Mouse (Mus musculus): Measurements from ENCODE around the gene Rpl18a.
"Not testable (repeated sequence)": the region's sequence is repeated elsewhere in the genome, so short reads cannot be mapped to it uniquely, and the experiment has no call there.

Rpl18a gene

DNA sequence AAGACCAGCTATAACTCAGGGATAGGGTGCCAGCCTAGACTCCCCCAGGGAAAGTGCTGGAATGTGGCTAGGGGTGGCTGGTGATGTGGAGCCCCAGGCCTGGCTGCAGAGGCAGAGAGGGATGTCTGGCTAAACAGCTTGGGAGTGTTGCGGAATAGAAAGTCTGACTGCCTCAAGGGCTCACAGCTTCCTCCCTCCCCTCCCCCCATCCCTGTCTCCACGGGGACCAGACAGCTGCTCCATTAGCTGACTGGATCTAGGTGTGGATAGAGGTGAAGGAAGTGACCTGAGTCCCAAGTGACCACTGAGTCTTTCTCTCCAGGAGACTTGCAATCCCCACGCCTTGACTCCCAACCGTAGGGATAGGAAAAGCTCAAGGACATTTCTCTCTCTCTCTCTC, 5.9 kb upstream of the Rpl18a start:
- peak; percentile 34 for DNase-seq (ENCODE audit: low read depth, low spot score)

DNA sequence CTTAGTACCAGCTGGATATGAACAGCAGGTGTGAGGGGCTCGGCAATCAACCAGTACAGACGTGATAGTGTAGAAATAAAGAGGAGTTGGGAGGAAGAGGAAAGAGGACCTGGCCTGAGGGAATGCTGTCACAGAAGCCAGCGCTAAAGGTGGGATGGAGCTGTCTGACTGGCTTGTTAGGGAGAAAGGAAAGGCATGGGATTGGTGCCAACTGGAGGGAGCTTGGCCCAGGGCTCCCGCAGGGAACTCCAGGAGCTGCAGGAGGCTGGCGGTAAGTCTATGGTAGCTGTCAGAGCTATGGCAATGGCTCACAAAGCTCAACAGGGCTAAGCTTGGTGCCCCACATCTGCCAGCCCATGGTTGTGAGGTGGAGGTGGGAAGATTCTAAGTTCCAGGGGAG, 5.0 kb upstream of the Rpl18a start:
- DNase-seq (ENCODE audit: low read depth, low spot score), result peak; percentile 34

DNA sequence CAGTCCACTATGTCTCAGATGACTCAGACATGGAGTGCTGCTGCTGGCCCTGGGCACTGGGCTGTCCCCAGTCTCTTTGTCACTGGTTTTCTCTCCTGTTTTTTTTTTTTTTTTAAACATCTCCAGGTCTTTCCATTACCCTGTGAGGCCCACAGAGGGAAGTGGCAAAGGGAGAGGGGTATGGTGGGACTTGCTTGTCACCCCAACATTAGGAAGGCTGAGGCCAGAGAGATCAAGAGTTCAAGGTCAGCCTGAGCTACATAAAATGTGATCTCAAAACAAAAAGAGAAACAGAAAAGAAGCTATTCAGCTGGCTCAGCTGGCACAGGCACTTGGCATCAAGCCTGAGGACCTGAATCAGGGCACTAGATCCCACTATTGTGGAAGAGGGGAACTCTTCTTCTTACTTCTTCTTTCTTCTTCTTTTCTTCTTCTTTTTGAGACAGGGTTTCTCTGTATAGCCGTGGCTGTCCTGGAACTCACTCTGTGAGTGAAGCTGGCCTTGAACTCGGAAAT, 3.7 kb upstream of the Rpl18a start:
- DNase-seq (ENCODE audit: low read depth, low spot score), result no peak

DNA sequence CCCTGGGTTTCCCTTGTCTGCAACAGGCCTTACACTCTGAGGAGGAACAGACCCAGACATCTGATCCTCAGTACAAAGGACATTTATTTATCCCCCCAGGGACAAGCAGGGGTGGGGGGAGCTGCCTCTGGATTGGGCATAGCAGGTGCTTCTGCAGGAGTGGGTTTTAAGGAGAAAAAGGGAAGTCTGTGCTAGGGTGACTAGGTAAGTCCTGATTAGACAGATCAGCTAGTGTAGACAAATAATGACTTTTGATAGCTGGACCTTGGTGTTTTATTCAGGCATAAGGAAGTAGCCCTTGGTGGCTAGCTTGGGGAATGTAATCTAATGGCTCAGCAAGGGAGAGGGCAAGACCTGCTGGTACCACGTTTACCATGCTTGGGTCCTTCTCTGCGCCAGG, 2.0 kb upstream of the Rpl18a start:
- no peak for DNase-seq (ENCODE audit: low read depth, low spot score)

DNA sequence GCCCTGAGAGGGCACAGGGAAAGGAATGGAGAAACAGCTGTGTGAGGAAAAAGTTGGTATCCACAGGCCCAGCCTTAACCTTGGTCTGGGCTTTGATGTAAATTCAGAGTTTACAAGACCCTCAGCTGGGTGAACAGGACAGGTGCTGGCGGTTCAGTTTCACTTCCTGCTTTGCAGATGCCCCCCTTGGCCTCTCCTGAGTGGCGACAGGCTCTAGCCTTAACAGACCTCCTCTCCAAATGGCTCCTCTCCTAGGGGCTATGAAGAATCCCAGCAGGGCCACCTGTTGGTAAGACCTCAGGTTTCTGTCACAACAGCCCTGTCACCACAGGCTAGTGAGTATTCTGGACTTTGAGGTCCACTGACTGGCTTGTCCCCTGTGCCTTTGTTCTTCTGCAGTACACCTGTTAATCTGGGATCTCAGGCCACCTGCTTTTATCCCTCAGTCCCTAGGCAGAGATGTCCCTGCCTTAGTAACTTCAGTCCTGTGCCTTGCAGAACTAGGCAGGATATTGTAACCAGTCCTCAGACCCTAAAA, 1.5 kb upstream of the Rpl18a start:
- no peak for DNase-seq (ENCODE audit: low read depth, low spot score)

DNA sequence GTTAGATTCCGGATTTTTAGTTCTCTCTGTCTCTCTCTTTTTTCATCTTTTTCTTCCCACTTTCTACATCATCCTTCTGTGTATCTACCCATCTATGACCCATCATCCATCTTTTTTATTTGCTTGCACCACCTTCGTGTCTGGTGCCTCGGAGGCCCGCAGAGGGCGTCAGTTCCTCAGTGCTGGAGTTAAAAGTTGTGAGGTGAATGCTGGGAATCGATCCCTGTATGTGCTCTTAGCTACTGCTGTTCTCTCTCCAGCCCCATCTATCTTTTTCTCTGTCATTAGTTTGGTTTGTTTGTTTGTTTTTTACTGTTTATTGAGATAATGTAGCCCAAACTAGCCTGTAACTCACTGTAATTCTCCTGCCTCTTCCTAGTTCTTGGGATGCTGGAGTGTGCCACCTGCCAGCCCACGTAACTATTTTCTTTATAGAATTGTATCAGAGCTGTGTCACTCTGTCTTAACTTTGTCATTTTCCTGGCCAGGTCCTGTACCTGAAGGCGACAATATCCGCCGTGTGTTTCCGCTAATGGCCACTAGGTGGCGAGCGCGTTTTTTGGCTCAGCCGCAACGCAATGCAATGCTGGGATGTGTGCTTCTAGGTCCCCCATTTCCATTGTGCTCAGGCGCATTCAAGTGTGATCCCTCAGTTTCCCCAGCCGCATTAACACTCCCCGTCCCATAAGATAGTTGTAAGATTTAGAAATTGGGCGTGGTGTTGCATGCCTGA, 635 bp upstream of the Rpl18a start:
- DNase-seq (ENCODE audit: low read depth, low spot score), result peak; percentile 88

DNA sequence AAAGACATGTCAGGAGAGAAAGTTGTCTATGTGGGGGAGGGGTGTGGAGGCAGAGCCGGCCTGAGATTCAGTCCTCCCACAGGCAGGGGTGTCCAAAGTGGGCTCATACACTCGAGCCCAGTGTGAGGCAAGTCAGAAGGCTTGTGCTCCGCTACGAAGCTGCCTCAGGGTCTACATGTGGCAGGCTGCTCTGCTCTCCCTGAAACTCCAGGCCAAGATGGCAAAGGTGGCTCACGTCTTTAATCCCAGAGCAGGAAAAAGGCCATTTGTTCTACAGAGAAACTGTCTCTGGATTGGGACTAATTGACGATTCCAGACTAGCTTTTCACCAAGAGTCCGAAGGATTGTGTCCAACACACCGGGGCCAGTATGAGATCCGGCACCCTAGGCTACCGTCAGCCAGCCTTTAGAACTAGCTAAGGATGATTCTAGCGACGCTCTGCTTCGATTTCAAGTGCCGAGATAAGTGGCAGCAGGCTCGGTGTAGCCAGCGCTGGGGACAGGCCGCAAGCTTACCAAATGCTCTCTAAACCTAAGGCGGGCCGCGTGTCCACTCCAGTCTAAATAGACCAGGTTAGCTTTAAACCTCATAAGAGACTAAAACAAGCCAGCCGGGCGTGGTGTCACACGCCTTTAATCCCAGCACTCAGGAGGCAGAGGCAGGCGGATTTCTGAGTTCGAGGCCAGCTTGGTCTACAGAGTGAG, 744 bp downstream of the Rpl18a start:
- DNase-seq (ENCODE audit: low read depth, low spot score), result peak; percentile 60

DNA sequence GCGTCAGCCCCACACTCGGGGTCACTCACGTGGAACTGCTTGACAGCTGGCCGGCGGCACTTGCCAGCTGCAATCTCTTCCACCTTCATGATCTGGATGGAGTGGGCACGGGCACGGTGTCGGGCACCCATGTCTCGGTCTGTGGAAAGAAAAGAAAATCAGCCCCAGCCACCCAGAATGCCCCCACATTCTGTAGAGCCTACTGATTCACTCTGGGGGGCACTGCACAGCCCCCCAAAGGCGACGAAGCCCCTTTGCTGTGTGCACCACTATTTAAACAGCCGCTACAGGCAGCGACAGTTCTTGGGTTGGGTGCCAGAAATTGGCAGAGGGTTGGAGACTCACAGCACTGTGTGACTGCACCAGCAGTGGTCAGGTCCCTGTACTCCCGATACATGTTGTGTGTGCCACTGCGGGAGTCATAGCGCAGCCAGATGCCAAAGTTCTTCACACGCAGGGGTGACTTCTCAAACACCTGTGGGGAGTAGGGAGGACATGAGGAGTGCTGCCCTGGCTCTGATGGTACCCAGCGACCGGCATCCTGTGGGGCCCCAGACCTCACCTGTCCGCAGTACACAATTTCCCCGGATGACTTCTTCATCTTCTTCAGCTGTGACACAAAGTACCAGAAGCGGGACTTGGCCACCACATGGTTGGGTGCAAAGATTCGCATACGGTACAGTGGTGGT, 1.5 kb downstream of the Rpl18a start:
- not testable (repeated sequence) for DNase-seq (ENCODE audit: low read depth, low spot score)

DNA sequence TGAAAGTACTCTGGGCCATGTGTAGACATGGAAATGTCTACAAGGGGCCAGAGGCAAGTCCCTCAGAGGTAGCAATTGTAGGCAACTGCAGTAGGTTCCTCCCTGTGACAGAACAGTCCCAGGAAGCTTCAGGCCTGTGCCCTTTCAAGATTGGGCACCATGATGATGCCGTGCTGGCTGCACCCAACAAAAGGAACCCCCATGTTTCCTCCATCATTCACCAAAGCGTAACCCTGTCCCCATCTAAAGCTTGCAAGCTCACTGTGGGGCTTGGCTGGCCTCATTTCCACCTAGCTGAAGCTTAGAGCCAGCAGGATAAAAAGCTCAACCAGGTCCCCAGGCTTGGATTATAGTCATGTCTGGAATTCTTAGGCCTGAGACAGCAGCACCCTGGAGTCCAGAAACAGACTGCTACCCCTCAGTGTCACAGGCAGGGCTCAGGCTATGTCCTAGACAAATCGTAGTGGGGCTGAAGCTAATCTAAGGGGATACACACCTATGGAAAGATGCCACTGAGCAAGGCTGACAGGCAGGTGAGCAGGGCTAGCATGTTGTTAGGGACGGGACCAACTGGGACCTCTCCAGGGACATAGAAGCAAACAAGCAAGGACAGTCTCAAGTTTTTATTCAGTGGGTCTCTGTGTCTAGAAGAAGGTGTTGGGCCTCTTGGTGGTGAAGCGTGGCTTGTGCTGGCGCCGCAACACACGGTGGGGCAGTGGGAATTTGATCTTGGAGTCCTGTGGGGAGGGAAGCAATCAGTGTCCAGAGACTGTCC, 2.3 kb downstream of the Rpl18a start:
- DNase-seq (ENCODE audit: low read depth, low spot score), result peak; percentile 47

DNA sequence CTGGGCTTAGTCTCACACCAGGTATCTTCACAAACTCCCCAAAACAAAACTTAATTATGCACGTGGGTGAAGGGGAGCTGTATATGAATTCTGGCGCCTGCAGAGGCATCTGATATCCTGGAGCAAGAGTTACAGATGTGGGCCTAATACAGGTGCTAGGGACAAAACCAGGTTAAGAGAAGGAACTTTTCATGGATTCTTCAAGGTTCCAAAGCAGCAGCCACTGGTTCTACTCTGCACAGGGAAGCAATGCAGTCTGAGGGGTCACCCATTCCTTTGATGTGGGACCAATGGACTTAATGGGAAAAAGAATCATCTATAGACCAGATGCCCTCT, 2.9 kb downstream of the Rpl18a start:
- no peak for DNase-seq (ENCODE audit: low read depth, low spot score)

DNA sequence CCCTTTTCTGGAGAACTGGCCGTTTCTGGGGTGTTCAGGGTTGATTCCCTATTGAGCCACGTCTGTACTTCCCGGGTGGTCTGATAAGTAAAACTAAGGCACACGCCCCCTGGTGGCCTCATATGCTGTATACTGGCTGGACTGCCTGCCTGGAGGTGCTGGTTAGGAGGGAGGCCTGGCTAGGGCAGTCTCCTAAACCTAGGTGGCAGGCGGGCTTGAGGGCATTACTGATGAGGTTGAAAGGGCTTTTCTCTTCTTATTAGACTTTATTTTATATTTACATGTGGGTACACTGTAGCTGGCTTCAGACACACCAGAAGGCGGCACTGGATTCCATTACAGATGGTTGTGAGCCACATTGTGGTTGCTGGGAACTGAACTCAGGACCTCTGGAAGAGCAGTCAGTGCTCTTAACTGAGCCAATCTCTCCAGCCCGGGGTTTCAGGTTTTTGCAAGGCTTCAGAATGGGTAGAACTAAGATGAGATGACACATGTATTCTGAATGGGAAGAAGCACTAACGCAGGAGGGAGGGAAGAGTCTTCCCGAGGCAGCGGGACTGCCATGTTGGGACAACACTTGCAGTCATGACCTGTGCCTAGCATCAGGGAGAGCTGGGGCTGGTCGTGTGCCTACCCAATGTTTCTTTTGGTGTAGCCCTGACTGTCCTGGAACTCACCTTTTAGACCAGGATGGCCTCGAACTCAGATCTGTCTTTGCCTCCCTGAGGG, 3.4 kb downstream of the Rpl18a start:
- peak; percentile 95 for DNase-seq (ENCODE audit: low read depth, low spot score)

DNA sequence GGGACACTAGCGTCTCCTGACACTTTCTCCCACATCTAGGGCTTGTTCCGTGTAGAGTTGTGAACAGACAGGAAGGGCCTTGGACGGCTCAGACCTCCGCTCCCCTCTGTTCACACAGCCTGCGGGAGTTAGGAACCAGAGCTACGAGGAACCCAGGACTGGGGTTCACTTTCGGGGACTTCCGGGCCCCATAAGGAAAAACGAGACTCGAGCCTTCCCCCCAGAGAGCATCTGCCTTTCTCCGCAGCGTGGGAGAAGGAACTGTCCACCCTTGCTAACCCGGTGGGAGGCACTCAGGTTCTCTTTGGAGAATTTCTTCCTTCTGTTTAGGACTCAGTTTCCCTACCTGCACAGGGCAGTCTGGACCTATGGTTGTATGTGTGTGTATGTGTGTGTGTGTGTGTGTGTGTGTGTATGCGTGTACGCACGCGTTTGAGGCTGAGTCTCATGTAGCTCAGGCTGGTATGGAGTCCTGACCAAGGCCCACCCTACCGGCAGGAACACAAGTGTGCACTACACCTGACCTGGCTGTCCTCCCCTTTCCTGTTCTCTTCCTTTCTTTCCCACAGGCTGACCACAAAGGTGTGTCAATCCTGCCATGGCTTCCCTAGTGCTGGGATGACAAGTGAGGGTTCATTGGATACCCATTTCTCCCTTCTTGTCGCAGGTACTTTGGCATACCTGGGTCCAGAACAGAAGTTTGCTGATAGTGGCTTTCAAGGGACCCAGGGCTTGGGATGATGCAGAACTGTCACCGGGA, 4.1 kb downstream of the Rpl18a start:
- no peak for DNase-seq (ENCODE audit: low read depth, low spot score)

DNA sequence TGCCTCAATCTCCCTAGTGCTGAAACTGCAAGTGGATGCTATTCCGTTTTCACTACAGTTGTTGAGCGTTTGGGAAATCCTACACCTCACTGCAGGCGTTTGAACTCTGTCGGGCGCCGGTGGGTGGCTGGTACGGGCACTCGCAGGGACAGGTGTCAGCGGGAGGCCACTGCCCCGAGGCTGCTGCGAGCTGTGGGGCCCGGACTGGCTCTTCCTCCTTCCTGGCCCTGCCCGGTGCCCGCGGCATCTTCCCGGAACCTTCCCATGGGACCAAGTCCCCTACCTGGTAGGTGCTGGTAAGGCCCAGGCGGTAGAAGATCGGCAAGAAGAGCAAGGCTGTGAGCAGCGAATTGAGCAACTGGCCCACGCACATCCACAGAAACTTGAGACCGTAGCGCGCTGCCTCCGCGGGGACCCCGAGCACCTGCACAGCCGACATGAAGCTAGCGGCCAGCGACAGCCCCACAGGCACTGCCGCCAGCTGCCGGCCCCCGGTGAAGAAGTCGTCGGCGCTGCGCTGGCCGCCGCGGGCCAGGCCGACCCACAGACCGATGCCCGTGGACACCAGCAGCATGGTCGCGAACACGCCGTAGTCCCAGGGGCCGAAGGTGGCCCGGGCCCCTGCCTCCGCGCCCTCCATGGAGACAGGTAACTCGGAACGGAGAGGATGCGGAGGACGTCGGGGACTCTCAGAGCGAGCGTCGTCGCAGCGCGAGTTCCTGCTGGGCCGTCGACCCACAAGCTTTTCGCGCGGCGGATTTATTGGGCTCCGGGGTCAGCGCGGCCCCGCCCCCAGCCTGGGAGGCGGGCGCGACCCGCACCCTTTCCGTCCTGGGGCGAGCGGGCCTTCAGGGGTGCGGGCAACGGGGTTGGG, 5.0 kb downstream of the Rpl18a start, which contains the start of gene Slc5a5:
Gene Slc5a5, minus strand, starts transcription at position 736 of the 874 bp plus-strand sequence.
- DNase-seq (ENCODE audit: low read depth, low spot score), result peak; percentile 44

DNA sequence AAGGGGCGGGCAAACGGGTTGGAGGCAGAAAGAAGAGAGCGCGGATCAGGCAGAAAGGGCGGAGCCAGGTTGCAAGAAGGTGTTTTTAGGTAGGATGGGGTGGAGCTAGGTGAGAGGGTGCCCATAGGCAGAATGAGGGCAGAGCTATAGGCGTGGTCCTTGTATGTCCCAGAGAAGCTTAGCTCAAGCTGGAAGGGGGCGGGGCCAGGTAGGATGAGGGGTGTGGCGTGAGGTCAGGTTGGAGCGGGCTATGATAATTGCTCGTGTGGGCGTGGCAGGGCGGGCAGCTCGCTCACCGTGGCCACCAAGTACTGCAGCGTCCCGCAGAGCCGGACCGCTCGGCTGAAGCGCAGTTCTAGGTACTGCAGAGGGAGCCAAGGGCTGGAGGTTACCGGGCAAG, 5.9 kb downstream of the Rpl18a start:
- DNase-seq (ENCODE audit: low read depth, low spot score), result peak; percentile 91

DNA sequence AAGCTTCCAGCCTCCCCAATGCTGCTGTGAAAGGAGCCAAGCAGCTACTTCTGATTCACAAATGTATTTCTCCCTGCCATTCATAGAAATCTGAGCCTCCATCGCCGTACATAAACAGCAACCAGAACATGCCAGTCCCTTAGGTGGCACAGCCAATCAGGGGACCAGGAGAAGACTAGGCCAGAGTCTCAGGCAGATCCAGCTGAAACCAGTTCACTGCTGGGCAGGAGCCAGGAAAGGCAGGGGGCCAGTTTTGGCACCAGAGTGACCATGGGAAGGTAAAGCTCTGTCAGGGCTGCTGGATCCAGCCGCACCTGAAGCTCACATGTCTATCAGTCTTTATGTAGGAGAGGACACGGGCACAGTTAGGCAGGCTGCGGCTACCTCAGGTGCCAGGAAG, 6.6 kb downstream of the Rpl18a start:
- no peak for DNase-seq (ENCODE audit: low read depth, low spot score)

DNA sequence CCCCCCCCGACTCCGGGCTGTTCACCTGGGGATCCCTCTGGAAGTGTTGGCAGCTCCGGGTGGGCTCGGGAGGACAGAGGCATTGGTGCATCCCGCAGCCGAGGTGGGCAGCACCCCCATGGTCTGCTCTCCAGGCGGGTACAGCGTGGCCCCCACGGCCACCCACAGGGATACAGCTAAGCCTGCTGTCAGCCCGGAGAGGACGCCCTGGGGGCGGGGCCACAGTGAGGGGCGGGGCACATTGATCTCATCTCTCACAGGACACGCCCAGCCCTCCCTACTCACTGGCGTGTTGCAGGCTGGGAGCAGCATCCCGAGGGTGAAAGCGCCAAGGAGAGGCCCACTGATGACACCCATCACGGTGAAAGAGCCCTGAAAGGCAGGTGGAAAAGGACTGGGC, 9.5 kb downstream of the Rpl18a start:
- peak; percentile 91 for DNase-seq (ENCODE audit: low read depth, low spot score)

DNA sequence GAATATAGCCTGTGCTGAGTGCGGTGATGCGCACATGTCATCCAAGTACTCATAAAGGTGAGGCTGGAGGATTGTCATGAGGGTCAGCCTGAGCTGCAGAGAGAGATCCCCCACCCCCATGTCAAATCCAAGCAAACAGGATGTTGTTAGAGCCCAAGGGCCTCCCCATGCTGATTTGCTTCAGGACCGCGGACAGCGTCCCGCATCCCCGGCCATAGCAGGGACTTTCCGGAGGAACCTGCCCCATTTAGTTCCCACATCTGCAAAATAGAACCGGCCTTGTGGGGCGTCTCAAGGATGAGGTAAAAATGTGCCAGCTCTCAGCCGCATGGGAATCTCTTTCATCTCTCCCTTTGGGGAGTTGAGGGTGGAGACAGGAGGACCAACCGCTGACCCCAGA, 11.6 kb downstream of the Rpl18a start:
- DNase-seq (ENCODE audit: low read depth, low spot score), result peak; percentile 75

DNA sequence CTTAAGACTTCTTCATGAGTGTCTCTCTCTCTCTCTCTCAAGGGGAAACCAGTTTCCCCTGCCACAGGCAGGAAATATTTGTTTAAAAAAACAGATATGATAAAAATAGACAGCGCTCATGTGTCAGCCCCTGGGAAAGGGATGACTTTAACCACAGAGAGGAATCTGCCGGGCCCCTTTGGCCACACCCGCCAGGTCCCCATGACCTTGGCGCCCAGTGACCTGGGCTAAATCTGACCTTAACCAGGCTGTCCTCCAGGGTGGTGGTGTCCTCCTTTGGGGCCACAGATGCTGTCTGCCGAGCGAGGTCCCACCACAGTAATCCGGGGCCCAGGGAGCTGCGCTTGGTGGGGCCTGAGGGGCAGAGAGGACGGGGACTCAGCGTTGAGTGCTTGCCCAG, 12.5 kb downstream of the Rpl18a start:
- DNase-seq (ENCODE audit: low read depth, low spot score), result no peak

DNA sequence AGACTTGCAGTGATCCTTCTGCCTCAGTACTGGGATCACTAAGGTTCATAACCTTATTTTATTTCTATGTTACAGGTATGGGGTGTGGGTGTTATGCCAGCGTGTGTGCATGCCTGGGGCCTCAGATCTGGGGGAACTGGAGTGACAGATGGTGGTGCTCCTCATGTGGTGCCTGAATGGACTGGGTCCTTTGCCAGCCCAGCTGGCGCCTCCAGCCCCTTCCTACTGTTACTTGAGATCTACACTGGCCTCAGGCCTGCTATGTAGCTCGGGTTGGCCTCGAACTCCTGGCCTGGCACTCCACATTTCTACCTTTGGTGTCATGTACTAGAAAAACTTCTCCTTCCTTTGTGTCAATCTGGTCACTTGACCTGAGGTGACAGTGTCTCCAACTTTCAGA, 13.0 kb downstream of the Rpl18a start:
- DNase-seq (ENCODE audit: low read depth, low spot score), result no peak
